Mouse (Mus musculus): ENCODE data around the gene Cfap36. TPM values are rescaled to one million over a fixed set of nuclear protein-coding genes. Genes with fewer than 3 reads are reported as not detected.
A peak's percentile ranks its signal among the peaks of the same experiment; 100 is the strongest.

The Cfap36 gene
- total and polyA plus RNA-seq, 2 experiments from 2014 or later: 28.0 to 154 TPM

- DNase-seq (ENCODE audit: low spot score): peak; percentile 99
- no peaks in the 10 kb centered on the region for H3K4me1 ChIP-seq (ENCODE audit: insufficient read depth, low read length)
- TF ChIP-seq CTCF (IDR thresholded peaks at IDR 0.05; ENCODE audit: low read depth): peak; percentile 45
- peak within 1 kb of the TSS; percentile 99 for H3K27ac ChIP-seq
- no peaks in the 10 kb centered on the region for H3K27me3 ChIP-seq (ENCODE audit: insufficient read depth, low read length)
- peak; percentile 97 for ATAC-seq
- no peaks in the 10 kb centered on the region for H3K36me3 ChIP-seq (ENCODE audit: insufficient read depth, low read length)
- peak within 1 kb of the TSS; percentile 99 for H3K9ac ChIP-seq (replicated peaks; ENCODE audit: low read length)
- peak within 1 kb of the TSS; percentile 100 for H3K4me3 ChIP-seq (ENCODE audit: low read length)
- WGBS: 0% methylated on average over 50 of the region's 50 CpGs
- H3K9me3 ChIP-seq (ENCODE audit: low read length): no peaks in the 10 kb centered on the region
- H3K4me2 ChIP-seq (ENCODE audit: low read depth, low read length): peak within 1 kb of the TSS; percentile 98
These were observed 74.6 kb downstream of the Cfap36 start, which contains the start of gene Ppp4r3b for GRCm38 (mm10) chr11:29172563-29173124. Gene Ppp4r3b, plus strand, starts transcription at chr11:29172890.

- WGBS: 1% methylated on average over 34 of the region's 34 CpGs
- Histone ChIP-seq H3K27ac (peak overlapping the region; percentile 99), H3K4me2 (ENCODE audit: low read depth, low read length) (peak overlapping the region; percentile 98), H3K9me3 (ENCODE audit: low read length) (no peaks in the 10 kb centered on the region), H3K4me1 (ENCODE audit: insufficient read depth, low read length) (no peaks in the 10 kb centered on the region), H3K27me3 (ENCODE audit: insufficient read depth, low read length) (no peaks in the 10 kb centered on the region), H3K9ac (replicated peaks; ENCODE audit: low read length) (peak overlapping the region; percentile 99), H3K4me3 (ENCODE audit: low read length) (peak overlapping the region; percentile 100), H3K36me3 (ENCODE audit: insufficient read depth, low read length) (no peaks in the 10 kb centered on the region)
- ATAC-seq (peak; percentile 35), DNase-seq (ENCODE audit: low spot score) (peak; percentile 77)
- no peak for TF ChIP-seq CTCF (IDR thresholded peaks at IDR 0.05; ENCODE audit: low read depth)
These were observed 75.2 kb downstream of the Cfap36 start for GRCm38 (mm10) chr11:29171959-29172391.

Other genes with a start within 250 kb of the Cfap36 start
- 40.4 and 42.8 TPM in 2 replicates for gene Pnpt1, start 116.7 kb downstream of the Cfap36 start, total RNA-seq (2014; rRNA removed)
- gene Pnpt1, start 116.7 kb downstream of the Cfap36 start, polyA plus RNA-seq (2015; fragmentation: Nextera tagmentation; extraction: Ambion mirVana): 20.9 and 23.0 TPM in 2 replicates
- 31.2 and 37.1 TPM in 2 replicates for gene Ppp4r3b, start 74.5 kb downstream of the Cfap36 start, total RNA-seq (2014; rRNA removed)
- gene Ppp4r3b, start 74.5 kb downstream of the Cfap36 start, polyA plus RNA-seq (2015; fragmentation: Nextera tagmentation; extraction: Ambion mirVana): 53.9 and 56.0 TPM in 2 replicates
- 59.0 and 63.2 TPM in 2 replicates for gene Ccdc88a, start 126.2 kb upstream of the Cfap36 start, total RNA-seq (2014; rRNA removed)
- 82.6 and 86.3 TPM in 2 replicates for gene Ccdc88a, start 126.2 kb upstream of the Cfap36 start, polyA plus RNA-seq (2015; fragmentation: Nextera tagmentation; extraction: Ambion mirVana)